Mouse (Mus musculus) liver, postnatal 0 days (tissue): ENCODE measurements at regions not wholly inside any gene's neighbourhood (a gene's known extent, or its start where the extent isn't known, plus 50 kb on each side); places are given as distances from the start of the nearest gene placed in this dataset.

ENCODE experiments used
- CTCF ChIP-seq: sonication (generic); IDR thresholded peaks from 2 replicates; pipeline ENCODE4 v1.5.1; 2016; ENCODE audit warnings: antibody characterized with exemption, low read depth
- EP300 ChIP-seq: IDR thresholded peaks from 2 replicates; pipeline ENCODE4 v1.6.1; 2016; ENCODE audit warnings: antibody characterized with exemption, low read depth, mild to moderate bottlenecking

- no peak for TF ChIP-seq CTCF
- no peak for TF ChIP-seq EP300
Observed at GRCm38 (mm10) chr7:129793733-129794132, 202.1 kb downstream of the Wdr11 start.
